17 mouse cellular contexts compared by ENCODE assay signal in the genomic region with DNA sequence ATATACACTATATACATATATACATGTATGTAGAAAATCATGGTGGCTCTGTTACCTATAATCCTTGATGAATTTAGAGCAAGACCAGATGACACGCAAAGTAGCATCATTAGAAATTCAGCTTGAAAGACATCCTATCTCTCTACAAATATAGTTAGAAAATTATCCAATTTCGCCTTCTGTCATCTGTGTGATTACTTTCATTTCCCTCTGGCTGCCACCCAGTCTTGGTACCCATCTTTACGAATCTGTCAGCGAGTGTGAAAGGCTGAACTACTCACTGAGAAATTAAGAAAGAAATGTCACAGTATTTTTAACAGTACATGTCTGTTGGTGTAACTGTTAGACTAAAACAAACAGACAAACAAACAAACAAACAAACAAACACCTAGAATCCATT.
DNase-seq lines count a peak whose midpoint lies in the region; ATAC-seq and TF ChIP-seq lines count a peak whose summit lies in the region.
"Had no signal": no experiment of that assay in that cellular context is flagged by ENCODE, and none has a peak within 500 bp of the region (broad histone marks: within the 10 kb centered on the region; RNA-seq: fewer than 3 reads in every experiment).

No protein-coding gene starts in this region.

- 77% methylated on average over 4 of the region's 4 CpGs for WGBS in forebrain, embryonic 16.5 days
- WGBS in forebrain, embryonic 11.5 days, result 88% methylated on average over 4 of the region's 4 CpGs

- H3K9ac ChIP-seq in forebrain, embryonic 16.5 days (replicated peaks; ENCODE audit: low read depth, low read length), result no peak overlapping the region
- no peak overlapping the region for H3K9ac ChIP-seq in forebrain, embryonic 11.5 days (ENCODE audit: low read length)
- H3K9ac ChIP-seq: embryonic facial prominence, embryonic 12.5 days; forebrain, embryonic 15.5 days had no signal

- no peak overlapping the region for H3K27ac ChIP-seq in forebrain, embryonic 16.5 days (ENCODE audit: low read length)
- H3K27ac ChIP-seq in forebrain, embryonic 11.5 days (ENCODE audit: low read depth, low read length), result no peak overlapping the region
- H3K27ac ChIP-seq: embryonic facial prominence, embryonic 10.5 days; embryonic facial prominence, embryonic 12.5 days; forebrain, embryonic 15.5 days had no signal

- no peaks in the 10 kb centered on the region; the same call in 1 of the 2 replicates for H3K4me1 ChIP-seq in forebrain, embryonic 16.5 days (replicated peaks; ENCODE audit: control insufficient read depth, insufficient read depth, low read length)
- no peaks in the 10 kb centered on the region for H3K4me1 ChIP-seq in forebrain, embryonic 11.5 days (replicated peaks; ENCODE audit: control insufficient read depth, insufficient read depth, low read length)
- H3K4me1 ChIP-seq: embryonic facial prominence, embryonic 10.5 days; embryonic facial prominence, embryonic 12.5 days; forebrain, embryonic 15.5 days had no signal

- no peak overlapping the region for H3K4me2 ChIP-seq in forebrain, embryonic 16.5 days (ENCODE audit: low read length)
- H3K4me2 ChIP-seq in forebrain, embryonic 11.5 days (ENCODE audit: low read depth, low read length, severe bottlenecking), result no peak overlapping the region
- H3K4me2 ChIP-seq: embryonic facial prominence, embryonic 12.5 days; forebrain, embryonic 15.5 days had no signal

- no peaks in the 10 kb centered on the region for H3K36me3 ChIP-seq in forebrain, embryonic 16.5 days (ENCODE audit: control insufficient read depth, insufficient read depth)
- H3K36me3 ChIP-seq in forebrain, embryonic 11.5 days (ENCODE audit: control insufficient read depth, insufficient read depth, low read length), result no peaks in the 10 kb centered on the region
- H3K36me3 ChIP-seq: embryonic facial prominence, embryonic 10.5 days; embryonic facial prominence, embryonic 12.5 days; forebrain, embryonic 15.5 days had no signal

- no peak overlapping the region for H3K4me3 ChIP-seq in forebrain, embryonic 16.5 days (replicated peaks; ENCODE audit: low read length)
- H3K4me3 ChIP-seq in forebrain, embryonic 11.5 days (ENCODE audit: low read depth, low read length), result no peak overlapping the region
- H3K4me3 ChIP-seq: embryonic facial prominence, embryonic 10.5 days; embryonic facial prominence, embryonic 12.5 days; forebrain, embryonic 15.5 days had no signal

- no peaks in the 10 kb centered on the region for H3K27me3 ChIP-seq in forebrain, embryonic 16.5 days (replicated peaks; ENCODE audit: control insufficient read depth, insufficient read depth, low read length)
- no peaks in the 10 kb centered on the region for H3K27me3 ChIP-seq in forebrain, embryonic 11.5 days (ENCODE audit: control insufficient read depth, insufficient read depth, low read length)
- H3K27me3 ChIP-seq: embryonic facial prominence, embryonic 12.5 days; forebrain, embryonic 15.5 days had no signal

- H3K9me3 ChIP-seq in forebrain, embryonic 16.5 days (ENCODE audit: control insufficient read depth, low read length), result no peaks in the 10 kb centered on the region
- H3K9me3 ChIP-seq in forebrain, embryonic 11.5 days (ENCODE audit: control insufficient read depth, low read length), result no peaks in the 10 kb centered on the region
- H3K9me3 ChIP-seq: embryonic facial prominence, embryonic 10.5 days; embryonic facial prominence, embryonic 12.5 days; forebrain, embryonic 15.5 days had no signal

- DNase-seq in forebrain, embryonic 11.5 days (ENCODE audit: low spot score), result no peak
- peak; percentile 13 for DNase-seq in heart, adult 11 months
- DNase-seq in heart, postnatal 4 days, result no peak
- peak; percentile 44 for DNase-seq in brain, embryonic 14.5 days (ENCODE audit: low read depth)
- no peak for DNase-seq in left cerebral cortex, adult 11 months (ENCODE audit: low spot score)
- DNase-seq: adrenal gland, adult 2 months; adrenal gland, postnatal 10 days; adrenal gland, postnatal 25 days; cerebellum, adult 11-12 months; cerebellum, adult 2 months; cerebellum, adult 9-10 months; cerebellum, postnatal 10 days; cerebellum, postnatal 25 days had no signal

- ATAC-seq in forebrain, embryonic 16.5 days, result 0 out of 2 replicates have a peak, but pooled peaks have one; percentile 36
- ATAC-seq in forebrain, embryonic 11.5 days (replicated peaks; ENCODE audit: low FRiP score), result no peak
- ATAC-seq: forebrain, embryonic 15.5 days had no signal

- no peak for TF ChIP-seq POLR2A in brain, embryonic 14.5 days (IDR thresholded peaks at IDR 0.05; ENCODE audit: borderline replicate concordance, extremely low read depth, insufficient read depth, insufficient read length, poor library complexity, severe bottlenecking)

- TF ChIP-seq CTCF in brain, embryonic 14.5 days (IDR thresholded peaks at IDR 0.05; ENCODE audit: borderline replicate concordance, extremely low read depth, insufficient read depth, insufficient read length), result no peak

Comparison
In these comparisons a context has a peak if more than half of its experiments do, and no peak if none do; other contexts are left out.
1. DNase-seq: peak in heart, adult 11 months (single experiment) and brain, embryonic 14.5 days (single experiment); none in forebrain, embryonic 11.5 days (single experiment), heart, postnatal 4 days (single experiment) and left cerebral cortex, adult 11 months (single experiment).